Mouse (Mus musculus): ENCODE data around the gene Dolk.

Dolk gene

GRCm38 (mm10) chr2:30250166-30251128 is 35.7 kb downstream of the Dolk start:
- no peak for DNase-seq (ENCODE audit: low read depth, low spot score)

DNA sequence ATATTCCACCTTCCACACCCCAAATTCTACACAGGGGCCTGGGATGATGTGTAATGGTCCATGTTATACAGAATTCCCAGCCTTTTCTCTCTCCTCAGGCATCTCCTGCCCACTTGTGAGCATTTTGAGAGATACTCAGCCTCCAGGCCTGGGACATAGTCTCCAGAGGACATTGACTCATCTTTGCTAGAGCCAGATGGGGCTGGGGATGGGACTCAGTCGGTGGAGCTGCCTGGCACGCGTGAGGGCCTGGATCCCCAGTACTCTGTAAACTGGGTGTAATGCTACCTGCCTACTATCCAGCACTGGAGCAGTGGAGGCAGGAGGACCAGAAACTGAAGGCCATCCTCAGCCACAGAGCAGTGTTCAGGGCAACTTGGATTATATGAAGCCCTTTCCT is 37.0 kb downstream of the Dolk start:
- no peak for DNase-seq (ENCODE audit: low read depth, low spot score)

GRCm38 (mm10) chr2:30247681-30248080 is 38.5 kb downstream of the Dolk start:
- DNase-seq (ENCODE audit: low read depth, low spot score) = no peak

DNA sequence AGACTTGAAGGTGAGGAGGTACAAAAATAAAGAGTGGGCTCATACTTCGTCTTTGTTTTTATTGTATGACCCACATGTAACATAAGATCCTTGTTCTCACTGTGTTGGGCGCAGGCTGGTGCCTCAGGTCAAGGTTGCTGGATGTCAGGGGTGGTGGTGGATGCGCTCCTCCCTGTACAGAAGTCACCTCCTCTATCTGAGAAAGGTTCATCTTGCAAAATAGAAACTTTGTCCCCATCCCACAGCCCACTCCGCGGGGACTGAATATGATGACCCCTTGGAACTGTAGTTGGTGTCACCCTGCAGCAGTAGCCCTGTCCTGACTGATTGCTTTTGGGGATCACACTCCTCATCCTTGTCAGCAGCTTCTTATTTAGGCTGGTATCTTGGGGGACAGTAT is 39.1 kb downstream of the Dolk start:
- DNase-seq (ENCODE audit: low read depth, low spot score) = no peak

DNA sequence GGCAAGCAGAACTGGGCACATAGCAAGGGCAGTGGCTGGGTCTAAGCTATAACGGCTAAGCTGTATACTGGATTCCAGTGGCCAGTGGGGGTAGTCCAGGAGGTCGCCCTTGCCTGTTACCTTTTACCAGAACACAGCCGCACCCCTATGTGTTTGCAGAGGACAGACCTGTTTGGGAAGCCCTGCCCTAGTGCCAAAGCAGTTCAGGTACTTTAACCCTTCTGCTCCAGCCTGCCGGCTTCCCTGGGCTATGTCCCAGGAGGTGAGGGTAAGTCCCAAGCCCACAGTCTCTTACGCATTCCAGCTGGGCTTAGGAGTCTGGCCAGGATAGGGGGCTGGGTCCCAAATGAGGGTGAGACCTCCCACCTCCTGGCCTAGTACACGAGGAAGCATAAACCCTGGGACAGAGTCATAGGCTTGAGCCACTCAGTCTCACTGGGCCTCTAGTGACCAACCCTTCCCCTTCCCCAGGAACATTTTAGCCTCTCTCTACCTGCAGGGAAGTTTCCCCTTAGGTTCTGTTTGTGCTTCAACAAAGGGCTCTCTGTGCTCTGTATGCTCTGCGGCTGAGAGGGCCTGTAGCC is 41.4 kb downstream of the Dolk start:
- DNase-seq (ENCODE audit: low read depth, low spot score) = no peak

- DNase-seq (ENCODE audit: low read depth, low spot score) = no peak
Measured at GRCm38 (mm10) chr2:30243391-30243790, 42.7 kb downstream of the Dolk start.

GRCm38 (mm10) chr2:30242509-30242908 is 43.6 kb downstream of the Dolk start:
- no peak for DNase-seq (ENCODE audit: low read depth, low spot score)

- no peak for DNase-seq (ENCODE audit: low read depth, low spot score)
Measured at GRCm38 (mm10) chr2:30240267-30240666, 45.9 kb downstream of the Dolk start, which contains the start of gene Gm28035. Gene Gm28035 (plus strand): TSS chr2:30240567.

- DNase-seq (ENCODE audit: low read depth, low spot score) = no peak
Measured at GRCm38 (mm10) chr2:30239777-30240176, 46.4 kb downstream of the Dolk start.

- DNase-seq (ENCODE audit: low read depth, low spot score) = no peak
Measured at GRCm38 (mm10) chr2:30238906-30239465, 47.1 kb downstream of the Dolk start.

- DNase-seq (ENCODE audit: low read depth, low spot score) = no peak
Measured at GRCm38 (mm10) chr2:30237881-30238280, 48.3 kb downstream of the Dolk start.

DNA sequence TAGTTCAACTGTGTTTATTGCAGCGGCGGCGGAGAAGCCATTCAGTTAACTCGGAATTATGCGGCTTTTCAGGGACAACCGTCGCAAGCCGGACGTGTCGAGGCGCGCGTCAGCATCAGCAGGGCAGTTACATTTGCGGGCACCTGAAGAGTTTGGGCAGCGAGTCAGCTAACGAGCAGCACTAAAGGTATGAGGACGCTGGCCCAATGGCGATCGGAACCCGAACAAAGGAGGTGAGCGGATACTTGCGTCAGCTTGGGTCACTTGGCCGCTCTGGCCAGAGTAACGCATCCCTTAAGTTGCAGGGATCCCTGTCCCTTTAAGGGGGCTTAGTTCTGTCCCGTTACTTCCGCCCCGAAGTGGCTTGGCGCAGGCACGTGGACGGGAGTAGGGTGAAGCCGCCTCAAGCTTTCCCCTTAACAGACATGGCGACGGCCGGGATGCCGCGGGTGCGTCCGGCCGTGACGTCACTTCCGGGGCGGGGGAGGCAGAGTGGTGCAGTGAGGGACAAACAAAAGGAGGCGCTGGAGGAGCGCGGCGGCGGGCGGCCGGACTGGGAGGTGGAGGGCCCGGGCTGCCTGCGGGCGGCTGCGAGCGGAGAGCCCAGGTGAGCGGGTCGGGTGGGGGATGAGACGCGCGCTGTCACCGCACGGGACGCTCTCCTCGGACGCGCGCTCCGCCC is 48.8 kb downstream of the Dolk start, which contains the start of gene Lrrc8a:
Gene Lrrc8a, plus strand, starts transcription at position 517 of the 682 bp plus-strand sequence.
- DNase-seq (ENCODE audit: low read depth, low spot score) = peak; percentile 87

GRCm38 (mm10) chr2:30236426-30237198 is 49.5 kb downstream of the Dolk start:
- DNase-seq (ENCODE audit: low read depth, low spot score) = no peak

DNA sequence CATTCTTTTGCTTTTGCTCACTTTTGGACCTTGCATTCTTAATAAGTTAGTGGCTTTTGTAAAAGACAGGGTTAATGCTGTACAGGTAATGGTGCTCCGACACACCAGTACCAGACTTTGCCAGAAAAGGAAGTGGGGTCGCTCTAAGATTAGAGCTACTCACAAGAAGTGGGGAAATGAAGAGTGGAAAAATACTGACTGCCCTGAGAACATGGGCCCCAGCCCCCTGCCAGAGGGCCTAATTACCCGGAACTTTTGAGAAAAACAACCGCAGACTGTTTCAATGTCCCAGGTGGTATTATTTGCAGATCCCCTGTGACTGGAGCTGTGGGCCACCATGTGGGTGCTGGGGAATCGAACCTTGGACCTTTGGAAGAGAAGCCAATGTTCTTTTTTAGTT is 50.5 kb downstream of the Dolk start:
- DNase-seq (ENCODE audit: low read depth, low spot score) = no peak

Measured in WW6 (cell line).